Mouse (Mus musculus): ENCODE measurements around the gene Map3k1. TPM values are rescaled to one million over a fixed set of nuclear protein-coding genes. Genes with fewer than 3 reads are reported as not detected.

The Map3k1 gene
- total RNA-seq, 2 experiments from 2014 or later = 25.9 to 27.9 TPM

- no peak for DNase-seq
- intact Hi-C loops (cut with DNase I) = no loop called here
These were observed 6.2 kb upstream of the Map3k1 start for GRCm38 (mm10) chr13:111815017-111815416.

- intact Hi-C loops (cut with DNase I) = no loop called here
- no peak for DNase-seq
These were observed 3.9 kb upstream of the Map3k1 start for GRCm38 (mm10) chr13:111812647-111813046.

GRCm38 (mm10) chr13:111810998-111811628 is 2.3 kb upstream of the Map3k1 start:
- intact Hi-C loops (cut with DNase I) = no loop called here
- DNase-seq = no peak

- intact Hi-C loops (cut with DNase I) = loop anchor here (2.0 to 5.0 kb wide), 7 partner anchors 59 to 387 kb away; no protein-coding TSS in a partner anchor
- peak; percentile 58 to 66 for DNase-seq
These were observed 854 bp upstream of the Map3k1 start for GRCm38 (mm10) chr13:111809466-111810228.

GRCm38 (mm10) chr13:111808387-111808636 is 481 bp downstream of the Map3k1 start:
- intact Hi-C loops (cut with DNase I) = loop anchor here (1.0 to 5.0 kb wide), 8 partner anchors 16 to 388 kb away; no protein-coding TSS in a partner anchor

GRCm38 (mm10) chr13:111807596-111808386 is 1.0 kb downstream of the Map3k1 start:
- intact Hi-C loops (cut with DNase I) = loop anchor here (1.0 to 5.0 kb wide), 8 partner anchors 15 to 389 kb away; no protein-coding TSS in a partner anchor

More at GRCm38 (mm10) chr13:111808387-111808636, 481 bp downstream of the Map3k1 start:
- DNase-seq = no peak

GRCm38 (mm10) chr13:111807105-111807595 is 1.6 kb downstream of the Map3k1 start:
- intact Hi-C loops (cut with DNase I) = loop anchor here (5.0 kb wide), 5 partner anchors 100 to 275 kb away; no protein-coding TSS in a partner anchor
- DNase-seq = peak in 1 of 2 experiments; percentile 52

More at GRCm38 (mm10) chr13:111807596-111808386, 1.0 kb downstream of the Map3k1 start:
- DNase-seq = peak; percentile 50 to 66

- no peak for DNase-seq
- intact Hi-C loops (cut with DNase I) = loop anchor here (5.0 kb wide), 5 partner anchors 101 to 276 kb away; no protein-coding TSS in a partner anchor
These were observed 2.8 kb downstream of the Map3k1 start for GRCm38 (mm10) chr13:111805738-111806722.

- intact Hi-C loops (cut with DNase I) = loop anchor here (5.0 kb wide), 5 partner anchors 102 to 277 kb away; no protein-coding TSS in a partner anchor
- no peak for DNase-seq
These were observed 3.7 kb downstream of the Map3k1 start for GRCm38 (mm10) chr13:111804951-111805673.

GRCm38 (mm10) chr13:111804189-111804588 is 4.6 kb downstream of the Map3k1 start:
- intact Hi-C loops (cut with DNase I) = no loop called here

GRCm38 (mm10) chr13:111803506-111803905 is 5.3 kb downstream of the Map3k1 start:
- DNase-seq = no peak
- intact Hi-C loops (cut with DNase I) = no loop called here

More at GRCm38 (mm10) chr13:111804189-111804588, 4.6 kb downstream of the Map3k1 start:
- DNase-seq = no peak

- DNase-seq = no peak
- intact Hi-C loops (cut with DNase I) = no loop called here
These were observed 5.9 kb downstream of the Map3k1 start for GRCm38 (mm10) chr13:111802900-111803299.

- no peak for DNase-seq
- intact Hi-C loops (cut with DNase I) = no loop called here
These were observed 6.5 kb downstream of the Map3k1 start for GRCm38 (mm10) chr13:111802271-111802665.

- intact Hi-C loops (cut with DNase I) = no loop called here
These were observed 7.0 kb downstream of the Map3k1 start for GRCm38 (mm10) chr13:111801662-111802270.

GRCm38 (mm10) chr13:111800866-111801265 is 7.9 kb downstream of the Map3k1 start:
- no peak for DNase-seq
- intact Hi-C loops (cut with DNase I) = no loop called here

More at GRCm38 (mm10) chr13:111801662-111802270, 7.0 kb downstream of the Map3k1 start:
- no peak for DNase-seq

GRCm38 (mm10) chr13:111798044-111798443 is 10.7 kb downstream of the Map3k1 start:
- intact Hi-C loops (cut with DNase I) = no loop called here
- no peak for DNase-seq

GRCm38 (mm10) chr13:111797021-111797420 is 11.8 kb downstream of the Map3k1 start:
- peak; percentile 65 to 74 for DNase-seq
- intact Hi-C loops (cut with DNase I) = no loop called here

Measured in heart, postnatal 36 days (tissue).